Mouse (Mus musculus) testis, postnatal 10 days (tissue): Measurements from ENCODE around the gene Stn1.

ENCODE experiments used
- DNase-seq: peaks from one replicate; pipeline ENCODE4 v3.0.0; 2021; ENCODE audit warnings: low spot score

The Stn1 gene

DNA sequence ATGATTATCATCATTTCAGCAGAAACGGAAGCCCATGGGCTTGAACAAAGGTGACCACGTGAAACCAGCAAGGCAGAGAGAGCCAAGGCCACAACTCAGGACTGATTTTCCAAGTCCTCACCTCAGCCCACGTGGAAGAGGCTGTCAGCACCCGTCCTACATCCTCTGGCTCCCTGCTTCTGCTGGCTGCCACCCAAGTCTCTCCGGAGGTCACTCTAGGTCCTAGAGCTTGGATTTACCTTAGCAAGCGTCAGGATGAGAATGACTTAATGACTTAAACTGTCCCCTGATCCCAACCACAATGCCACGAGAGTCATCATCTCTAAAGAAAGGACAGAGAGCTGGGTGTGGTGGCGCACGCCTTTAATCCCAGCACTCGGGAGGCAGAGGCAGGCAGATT, 84.6 kb downstream of the Stn1 start:
- DNase-seq: no peak

DNA sequence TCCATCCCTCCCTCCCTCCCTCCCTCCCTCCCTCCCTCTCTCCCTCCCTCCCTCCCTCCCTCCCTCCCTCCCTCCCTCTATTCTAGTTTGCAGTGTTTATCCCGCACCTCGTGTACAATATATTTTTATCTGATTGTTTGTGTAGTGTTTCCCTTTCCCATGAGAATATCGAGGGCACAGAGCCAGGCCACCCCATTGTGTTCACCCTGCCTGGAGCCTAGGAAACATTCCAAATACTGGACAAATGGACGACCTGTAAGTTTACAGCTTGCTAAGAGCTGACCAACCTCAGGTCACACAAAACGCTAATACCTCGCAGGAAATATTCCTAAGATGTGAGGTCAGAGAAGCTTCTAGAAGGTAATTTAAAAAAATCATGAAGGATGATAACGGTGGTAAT, 85.1 kb downstream of the Stn1 start:
- no peak for DNase-seq

DNA sequence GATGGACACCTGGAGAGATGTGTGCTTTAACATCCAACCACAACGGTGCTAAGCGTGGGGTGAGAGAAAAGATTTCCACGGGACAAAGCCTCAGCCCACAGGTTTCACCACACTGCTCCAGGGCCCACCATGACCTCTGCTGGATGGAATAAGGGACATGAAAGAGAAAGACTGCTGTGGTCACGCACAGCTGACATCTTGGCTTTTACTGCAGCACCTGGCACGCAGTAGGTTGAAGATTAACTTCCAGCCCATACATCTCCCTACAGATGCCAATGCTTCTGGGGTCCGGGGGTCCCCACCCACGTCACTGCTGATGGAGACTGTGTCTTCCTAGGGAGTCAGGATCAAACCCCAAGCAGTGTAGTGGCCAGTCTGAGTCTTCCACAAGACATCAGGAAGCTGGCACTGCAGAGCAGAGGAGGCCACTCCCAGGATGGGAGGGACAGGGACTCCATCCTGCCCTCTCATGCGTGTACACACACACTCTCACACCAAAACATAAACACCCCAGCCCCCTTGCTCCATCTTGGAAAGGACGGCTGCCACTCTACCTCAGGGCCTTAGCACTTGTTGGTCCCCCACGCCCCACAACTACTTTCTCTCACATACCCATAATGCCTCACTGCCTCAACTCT, 85.7 kb downstream of the Stn1 start:
- no peak for DNase-seq
